Mouse (Mus musculus) cerebellum, postnatal 36 days (tissue): ENCODE results near the gene Fam98b.

Source experiments
- DNase-seq, 2 experiments: peaks; one replicate each; pipeline ENCODE4 v3.0.0; 2021 to 2022; ENCODE audit warnings: mixed read lengths in 2 of 2

The Fam98b gene

GRCm38 (mm10) chr2:117303391-117304350 lies 54.1 kb downstream of the Fam98b start:
- DNase-seq: no peak

- DNase-seq: no peak
Measured at GRCm38 (mm10) chr2:117304941-117305340, 55.4 kb downstream of the Fam98b start.

DNA sequence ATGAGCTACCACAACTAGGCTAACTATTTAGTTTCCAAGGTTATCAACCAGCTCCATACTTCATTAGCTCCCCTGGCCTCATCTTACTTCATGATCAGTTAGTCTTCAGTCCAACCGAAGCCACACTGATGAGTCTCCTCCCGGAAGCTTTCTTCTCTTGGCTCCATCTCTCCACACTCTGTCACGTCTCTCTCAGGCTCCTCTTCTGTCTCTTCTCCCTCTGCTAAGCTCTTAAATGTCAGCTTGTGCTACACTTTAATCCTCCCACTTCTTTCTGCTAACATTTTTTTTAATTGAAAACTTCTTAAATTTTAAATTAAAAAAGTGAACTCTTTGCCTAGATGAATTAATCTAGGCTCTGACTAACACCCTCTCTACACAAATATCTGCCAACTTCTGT lies 58.4 kb downstream of the Fam98b start:
- DNase-seq: no peak

GRCm38 (mm10) chr2:117309046-117309445 lies 59.5 kb downstream of the Fam98b start:
- no peak for DNase-seq

DNA sequence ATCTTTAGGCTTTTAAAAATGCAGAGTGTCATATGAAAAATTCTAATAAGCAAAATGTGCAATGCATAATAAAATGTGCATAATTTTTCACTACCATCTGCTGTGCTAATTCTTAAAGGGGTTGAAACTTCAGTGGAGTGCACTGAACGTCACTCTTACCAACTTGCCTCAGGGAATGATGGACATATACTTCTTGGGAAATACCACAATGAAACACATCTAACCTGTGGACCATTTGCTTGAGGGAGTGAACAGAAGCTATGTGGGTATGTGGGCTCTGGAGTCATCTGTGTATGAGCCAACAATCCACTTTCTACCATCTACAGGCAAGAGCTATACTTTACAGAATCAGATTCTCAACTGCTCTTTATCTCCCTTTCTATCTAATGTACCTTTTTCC lies 61.8 kb downstream of the Fam98b start:
- no peak for DNase-seq

- DNase-seq: no peak
Measured at GRCm38 (mm10) chr2:117312030-117312429, 62.5 kb downstream of the Fam98b start.

- no peak for DNase-seq
Measured at GRCm38 (mm10) chr2:117312441-117312895, 62.9 kb downstream of the Fam98b start.

DNA sequence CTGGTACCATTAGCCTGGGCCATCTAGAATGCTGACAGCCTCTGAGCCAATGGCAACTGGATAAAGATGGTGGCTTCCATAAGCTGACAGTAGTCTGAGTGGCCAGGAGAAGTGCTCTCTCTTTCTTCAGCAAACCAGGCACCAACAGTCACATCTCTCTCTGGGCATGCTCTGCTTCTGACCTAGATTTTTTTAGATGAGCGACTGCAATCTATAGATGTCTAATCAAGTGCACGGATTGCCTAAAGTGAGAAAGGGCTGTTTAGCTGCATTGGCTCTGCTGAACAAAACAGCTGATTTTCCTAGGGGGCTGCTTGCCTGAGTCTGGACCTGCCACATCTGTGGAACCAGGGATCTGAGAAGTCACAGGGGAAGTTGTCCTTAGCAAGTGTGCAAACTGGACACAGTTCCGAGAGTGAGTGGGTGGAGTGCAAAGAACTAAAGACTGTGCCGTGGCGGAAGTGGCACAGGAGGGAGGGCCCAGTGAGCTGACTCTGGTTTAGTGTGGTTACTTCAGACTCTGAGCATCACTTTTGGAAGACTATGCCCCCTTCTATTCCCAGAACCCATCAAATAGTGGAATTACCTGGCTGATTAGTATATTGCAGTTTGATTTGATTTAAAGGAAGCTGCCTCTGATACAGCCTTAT lies 64.2 kb downstream of the Fam98b start:
- no peak for DNase-seq

DNA sequence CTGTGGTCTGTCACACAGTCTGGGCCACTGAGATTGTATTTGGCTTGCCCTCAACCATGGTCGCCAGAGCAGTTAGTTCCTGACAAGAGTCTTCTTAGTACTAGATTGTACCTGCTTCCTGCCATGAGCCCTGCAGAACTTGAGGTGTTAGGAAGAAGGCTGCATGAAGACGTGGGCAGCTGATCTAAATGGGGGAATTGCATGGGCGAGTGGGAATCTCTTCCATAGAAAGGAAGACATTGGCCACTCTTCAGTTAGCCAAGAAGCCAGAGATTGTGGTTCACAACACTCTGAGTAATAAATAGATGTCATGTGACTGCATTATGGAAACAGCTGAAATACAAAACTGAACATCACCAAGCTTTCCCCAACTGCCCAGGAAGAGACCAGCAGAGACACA lies 69.5 kb downstream of the Fam98b start:
- no peak for DNase-seq
